Mouse (Mus musculus): ENCODE data around the gene Retn.

The Retn gene

GRCm38 (mm10) chr8:3655526-3655925 is at the start of gene Retn:
Gene Retn (plus strand): TSS chr8:3655770.
- no peak for DNase-seq

- no peak for DNase-seq
Observed at GRCm38 (mm10) chr8:3606593-3606992, 49.0 kb upstream of the Retn start.

GRCm38 (mm10) chr8:3607822-3608221 is 47.7 kb upstream of the Retn start:
- no peak for DNase-seq

DNA sequence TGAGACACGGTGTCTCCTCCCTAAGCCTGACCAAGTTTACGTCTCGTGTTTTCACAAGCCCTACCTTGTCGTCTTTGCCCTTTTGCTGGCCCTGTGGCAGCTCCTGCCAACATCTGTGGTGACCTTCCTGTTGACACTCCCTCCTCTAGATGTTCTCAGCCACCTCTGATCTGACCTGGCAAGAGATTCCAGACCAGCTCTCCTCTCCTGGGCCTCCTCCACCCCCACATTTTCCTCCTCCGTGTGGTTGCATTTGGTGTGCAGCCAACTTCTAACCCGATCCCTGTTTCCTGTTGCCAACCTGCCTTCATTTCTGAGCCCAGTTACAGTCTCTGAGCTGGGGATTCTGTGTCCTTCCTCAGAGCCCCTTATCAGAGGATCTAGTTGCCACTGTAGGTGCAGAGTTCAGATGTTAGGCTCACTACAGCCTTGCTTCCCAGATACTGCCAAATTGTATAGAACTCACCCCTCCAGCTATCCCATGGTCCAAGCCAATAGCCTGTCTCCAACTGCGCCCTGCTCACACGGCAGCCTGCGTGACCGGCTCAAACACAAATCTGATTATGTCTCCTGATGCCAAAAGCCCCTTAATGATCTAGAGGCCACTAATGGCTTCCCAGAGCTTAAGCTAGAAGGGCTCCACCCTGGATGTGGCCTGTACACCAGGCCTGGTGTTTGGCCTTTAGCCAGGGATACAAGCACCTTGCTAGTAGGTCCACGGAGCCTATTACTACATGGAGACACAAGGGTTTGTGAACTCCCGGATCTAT is 46.3 kb upstream of the Retn start:
- no peak for DNase-seq

- DNase-seq = no peak
Observed at GRCm38 (mm10) chr8:3609816-3610150, 45.8 kb upstream of the Retn start.

DNA sequence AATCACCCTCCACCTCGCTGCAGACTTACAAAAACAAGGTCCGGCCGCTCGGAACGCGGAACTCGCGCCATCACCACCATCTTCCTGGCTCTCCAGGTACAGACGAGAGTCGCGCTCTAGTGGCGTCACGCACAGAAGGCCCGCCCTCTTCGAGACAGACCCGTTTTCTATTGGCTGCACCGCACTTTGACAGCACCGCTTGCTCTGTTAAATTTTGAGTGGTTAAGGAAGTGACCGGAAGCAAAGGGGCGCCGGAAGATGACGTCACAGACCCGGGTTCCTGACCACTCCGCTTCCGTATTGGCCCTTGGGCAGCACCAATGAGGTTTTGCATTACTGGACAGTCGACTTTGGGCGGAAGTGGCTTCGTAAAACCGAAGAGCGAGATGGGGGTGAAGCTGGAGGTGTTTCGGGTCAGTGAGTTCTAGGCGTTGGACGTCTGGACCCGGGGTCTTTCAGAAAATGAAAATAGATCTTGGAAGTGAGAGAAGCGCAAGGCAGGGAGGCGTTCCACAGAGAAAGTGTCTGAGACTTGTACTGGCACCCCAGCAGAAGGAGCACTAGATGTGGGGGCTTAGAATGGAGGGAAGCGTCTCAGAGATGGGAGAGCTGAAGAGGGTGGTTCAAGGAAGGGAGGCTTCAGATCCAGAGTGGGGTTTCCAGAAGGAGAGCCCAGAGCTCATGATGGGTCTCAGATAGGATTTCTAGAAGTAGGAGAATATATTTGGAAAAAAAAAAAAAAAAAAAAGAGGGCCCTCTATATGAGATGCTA is 34.2 kb upstream of the Retn start, which contains the start of the genes Xab2 and Pet100:
Gene Xab2, minus strand, starts transcription at position 118 of the 772 bp plus-strand sequence.
Gene Pet100, plus strand, starts transcription at position 350 of the 772 bp plus-strand sequence.
- peak; percentile 97 to 98 for DNase-seq

DNA sequence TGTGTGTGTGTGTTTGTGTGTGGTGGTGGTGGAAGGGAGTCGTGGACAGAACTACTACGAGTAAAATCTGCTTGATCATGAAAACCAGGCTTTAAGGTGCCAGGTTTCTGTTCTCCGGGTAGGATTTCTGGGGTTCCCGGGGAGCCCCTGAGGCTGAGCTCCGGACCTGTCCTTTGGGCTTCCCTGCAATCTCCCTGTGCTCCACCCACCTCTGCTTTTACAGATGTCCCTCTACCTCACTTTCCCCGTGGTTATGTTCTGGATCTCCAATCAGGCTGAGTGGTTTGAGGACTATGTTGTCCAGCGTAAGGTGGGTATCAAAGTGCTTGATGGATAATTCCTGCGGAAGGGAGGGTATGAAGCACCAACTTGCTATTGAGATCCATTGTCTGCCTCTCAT is 33.5 kb upstream of the Retn start:
- no peak for DNase-seq

DNA sequence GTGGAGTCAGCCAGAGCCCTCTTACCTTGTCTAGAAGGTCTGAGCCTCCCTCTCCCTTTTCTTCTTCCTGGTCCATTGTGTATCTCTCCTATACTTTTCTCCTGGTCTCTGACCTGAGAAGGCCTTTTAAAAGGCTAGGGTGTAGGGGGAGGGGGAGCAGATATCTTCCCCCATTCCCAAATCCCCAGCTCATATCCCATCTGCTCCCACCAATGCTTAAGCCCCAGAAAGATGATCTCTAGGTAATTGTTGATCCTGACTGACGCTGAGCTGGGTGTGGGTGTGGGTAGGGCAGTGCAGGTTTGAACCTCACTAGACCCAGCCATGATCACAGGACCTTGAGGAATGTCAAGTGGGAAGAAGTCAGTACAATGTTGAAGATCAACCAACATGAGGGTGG is 30.1 kb upstream of the Retn start, which contains the start of gene Pcp2:
Gene Pcp2, minus strand, starts transcription at position 101 of the 400 bp plus-strand sequence.
- no peak for DNase-seq

- no peak for DNase-seq
Observed at GRCm38 (mm10) chr8:3626971-3627370, 28.6 kb upstream of the Retn start.

- DNase-seq = peak; percentile 66 to 74
Observed at GRCm38 (mm10) chr8:3628014-3628413, 27.6 kb upstream of the Retn start.

- DNase-seq = peak; percentile 93
Observed at GRCm38 (mm10) chr8:3630647-3631477, 24.7 kb upstream of the Retn start, which contains the start of gene Stxbp2. Gene Stxbp2 (plus strand): TSS chr8:3630955.

- peak; percentile 35 to 40 for DNase-seq
Observed at GRCm38 (mm10) chr8:3631478-3631875, 24.1 kb upstream of the Retn start.

DNA sequence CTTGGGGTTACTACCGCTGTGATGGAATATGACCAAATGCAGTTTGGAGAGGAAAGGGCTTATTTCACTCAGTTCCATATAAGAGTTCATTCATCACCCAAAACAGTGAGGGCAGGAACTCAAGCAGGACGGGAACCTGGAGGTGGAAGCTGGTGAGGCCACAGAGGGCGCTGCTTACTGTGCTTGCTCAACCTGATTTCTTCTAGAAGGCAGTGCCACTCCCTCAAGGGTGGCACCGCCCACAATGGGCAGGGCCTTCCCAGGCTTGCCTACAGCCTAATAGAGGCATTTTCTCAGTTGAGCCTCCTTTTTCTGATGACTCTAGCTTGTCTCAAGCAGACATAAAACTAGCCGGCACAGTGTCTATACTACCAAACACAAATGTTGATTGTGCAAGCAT is 9.8 kb upstream of the Retn start:
- DNase-seq = peak; percentile 76 to 78

DNA sequence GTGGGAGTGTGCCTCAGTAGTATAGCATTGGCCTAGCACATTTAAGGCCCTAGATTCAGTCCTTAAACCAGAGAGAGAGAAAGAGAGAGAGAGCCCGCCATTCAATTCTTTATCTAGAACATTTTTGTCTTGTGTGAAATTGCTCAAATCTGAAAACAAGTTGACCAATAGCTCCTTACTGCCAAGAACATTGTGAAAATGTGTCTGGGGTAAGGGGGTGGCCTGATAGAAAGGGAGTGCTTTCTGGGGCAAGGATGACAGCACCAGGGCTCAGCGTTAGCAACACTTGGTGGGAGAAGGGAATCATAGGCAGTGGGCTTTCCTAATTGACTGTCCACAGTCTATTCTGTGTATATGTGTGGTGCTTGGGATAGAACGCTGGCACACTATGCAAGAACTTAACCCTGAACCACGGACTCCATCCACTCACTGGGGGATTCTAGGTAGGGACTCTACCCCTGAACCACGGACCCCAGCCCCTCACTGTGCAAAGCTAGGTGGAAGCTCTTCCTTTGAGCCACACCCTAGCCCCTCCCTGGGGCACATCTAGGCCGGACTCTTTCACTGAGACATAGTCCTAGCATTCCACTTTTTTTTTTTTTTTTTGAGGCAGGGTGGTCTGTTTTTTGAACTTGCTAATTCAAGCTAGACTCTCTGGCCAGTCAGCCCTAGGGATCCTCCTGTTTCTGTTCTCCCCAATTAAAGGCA is 8.6 kb upstream of the Retn start:
- DNase-seq = no peak

DNA sequence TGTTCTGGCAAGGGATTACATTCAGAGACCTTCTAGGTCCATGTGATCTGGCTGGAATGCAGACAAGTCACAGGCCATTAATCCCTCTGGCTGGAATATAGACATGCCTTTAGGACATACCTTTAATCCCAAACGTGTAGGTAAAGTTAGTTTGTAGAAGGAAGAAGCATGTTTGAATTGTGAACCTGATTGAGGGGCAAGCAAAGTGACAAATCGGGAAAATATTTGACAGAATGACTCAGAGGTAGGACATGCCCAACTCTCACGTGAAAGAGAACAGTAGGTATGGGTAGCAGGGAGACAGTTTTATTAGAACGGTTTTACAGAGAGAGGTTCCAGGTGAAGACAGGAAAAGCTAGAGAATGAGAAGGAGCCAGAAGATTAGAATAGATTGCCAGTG is 8.0 kb upstream of the Retn start:
- DNase-seq = no peak

GRCm38 (mm10) chr8:3648268-3648667 is 7.3 kb upstream of the Retn start:
- no peak for DNase-seq

GRCm38 (mm10) chr8:3648990-3649389 is 6.6 kb upstream of the Retn start:
- no peak for DNase-seq

DNA sequence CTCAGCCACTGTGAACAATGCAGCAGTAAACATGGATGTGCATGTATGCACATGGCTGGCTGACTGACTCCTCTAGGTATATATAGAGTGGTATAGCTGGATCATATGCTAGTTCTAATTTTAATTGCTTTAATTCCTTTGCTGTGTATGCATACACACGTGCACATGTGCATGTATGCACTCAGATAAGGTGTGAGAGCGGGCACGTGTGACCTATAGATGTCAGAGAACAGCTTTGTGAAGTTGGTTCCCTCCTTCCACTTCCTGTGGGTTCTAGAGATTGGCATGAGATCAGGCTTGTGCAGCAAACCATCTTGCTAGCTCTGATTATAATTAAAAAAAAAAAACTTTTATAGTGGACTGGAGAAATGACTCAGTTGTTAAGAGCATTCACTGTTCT is 2.7 kb upstream of the Retn start:
- no peak for DNase-seq

- DNase-seq = no peak
Observed at GRCm38 (mm10) chr8:3654726-3655508, 653 bp upstream of the Retn start.

GRCm38 (mm10) chr8:3656725-3657381 is 1.3 kb downstream of the Retn start:
- DNase-seq = no peak

- no peak for DNase-seq
Observed at GRCm38 (mm10) chr8:3660889-3661288, 5.3 kb downstream of the Retn start.
